Mouse (Mus musculus): ENCODE measurements around the gene Vps52. TPM values are rescaled to one million over a fixed set of nuclear protein-coding genes. Genes with fewer than 3 reads are reported as not detected.

The Vps52 gene
- polyA plus RNA-seq, 1 experiment from 2014 or later = 31.5 TPM

DNA sequence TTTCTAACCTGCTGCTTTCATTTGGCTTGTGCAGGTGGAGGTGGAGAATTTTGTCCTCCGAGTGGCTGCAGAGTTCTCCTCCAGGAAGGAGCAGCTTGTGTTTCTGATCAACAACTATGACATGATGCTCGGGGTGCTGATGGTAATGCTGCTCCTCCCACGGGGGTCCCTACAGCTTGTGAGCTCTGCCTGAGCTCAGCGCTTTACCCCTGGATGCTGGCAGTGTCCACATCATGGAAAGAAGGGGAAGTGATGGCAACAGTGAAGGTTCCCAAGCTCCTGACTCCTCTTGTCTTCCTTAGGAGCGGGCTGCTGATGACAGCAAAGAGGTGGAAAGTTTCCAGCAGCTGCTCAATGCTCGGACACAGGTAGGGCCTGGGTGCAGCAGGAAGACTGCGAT, 7.3 kb downstream of the Vps52 start:
- peaks cover 13% of the 10 kb centered on the region for H3K36me3 ChIP-seq (ENCODE audit: control insufficient read depth, insufficient read depth, low read length)
- H3K27me3 ChIP-seq (ENCODE audit: control insufficient read depth, insufficient read depth, low read length) = no peaks in the 10 kb centered on the region
- H3K4me3 ChIP-seq (ENCODE audit: low read depth, low read length) = no peak overlapping the region
- WGBS = 92% methylated on average over 7 of the region's 7 CpGs
- H3K27ac ChIP-seq (ENCODE audit: low read length) = no peak overlapping the region
- H3K9me3 ChIP-seq (ENCODE audit: control insufficient read depth, low read depth, low read length) = no peaks in the 10 kb centered on the region
- ATAC-seq (ENCODE audit: insufficient number of reproducible peaks, insufficient read depth, low FRiP score, low read depth) = no peak
- no peak overlapping the region for H3K9ac ChIP-seq (replicated peaks; ENCODE audit: low read depth, low read length)
- H3K4me2 ChIP-seq (replicated peaks; ENCODE audit: low read depth, low read length) = no peak overlapping the region
- no peaks in the 10 kb centered on the region for H3K4me1 ChIP-seq (ENCODE audit: control insufficient read depth, insufficient read depth, low read length)

DNA sequence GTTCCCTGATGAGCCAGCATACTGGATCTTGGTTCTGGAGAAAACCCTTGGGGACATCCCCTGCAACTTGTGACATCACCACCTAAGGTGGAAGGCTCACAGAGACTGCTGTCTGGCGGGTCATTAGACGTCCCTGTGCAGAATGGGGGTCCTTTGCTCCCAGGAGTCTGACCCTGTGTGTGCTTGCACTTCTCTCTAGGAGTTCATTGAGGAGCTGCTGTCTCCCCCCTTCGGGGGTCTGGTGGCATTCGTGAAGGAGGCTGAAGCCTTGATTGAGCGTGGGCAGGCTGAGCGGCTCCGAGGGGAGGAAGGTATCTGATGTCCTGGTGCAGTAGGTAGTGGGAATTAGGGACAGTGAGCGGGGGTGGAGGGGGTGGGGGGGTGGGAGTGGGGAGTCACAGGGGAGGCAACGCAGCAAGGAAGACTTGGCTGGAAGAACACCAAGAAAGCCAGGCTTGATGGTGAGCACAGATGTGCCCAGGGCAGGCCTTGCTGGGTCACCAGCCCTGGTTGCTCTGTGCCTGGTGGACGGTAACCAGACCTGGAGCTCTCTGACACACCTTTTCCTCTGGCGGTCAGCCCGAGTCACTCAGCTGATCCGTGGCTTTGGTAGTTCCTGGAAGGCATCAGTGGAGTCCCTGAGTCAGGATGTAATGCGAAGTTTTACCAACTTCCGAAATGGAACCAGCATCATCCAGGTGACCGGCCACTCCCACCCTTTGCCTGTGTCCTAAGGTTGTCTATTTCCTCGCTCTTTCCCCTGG, 9.7 kb downstream of the Vps52 start:
- 93% methylated on average over 17 of the region's 17 CpGs for WGBS
- no peak overlapping the region for H3K4me3 ChIP-seq (ENCODE audit: low read depth, low read length)

DNA sequence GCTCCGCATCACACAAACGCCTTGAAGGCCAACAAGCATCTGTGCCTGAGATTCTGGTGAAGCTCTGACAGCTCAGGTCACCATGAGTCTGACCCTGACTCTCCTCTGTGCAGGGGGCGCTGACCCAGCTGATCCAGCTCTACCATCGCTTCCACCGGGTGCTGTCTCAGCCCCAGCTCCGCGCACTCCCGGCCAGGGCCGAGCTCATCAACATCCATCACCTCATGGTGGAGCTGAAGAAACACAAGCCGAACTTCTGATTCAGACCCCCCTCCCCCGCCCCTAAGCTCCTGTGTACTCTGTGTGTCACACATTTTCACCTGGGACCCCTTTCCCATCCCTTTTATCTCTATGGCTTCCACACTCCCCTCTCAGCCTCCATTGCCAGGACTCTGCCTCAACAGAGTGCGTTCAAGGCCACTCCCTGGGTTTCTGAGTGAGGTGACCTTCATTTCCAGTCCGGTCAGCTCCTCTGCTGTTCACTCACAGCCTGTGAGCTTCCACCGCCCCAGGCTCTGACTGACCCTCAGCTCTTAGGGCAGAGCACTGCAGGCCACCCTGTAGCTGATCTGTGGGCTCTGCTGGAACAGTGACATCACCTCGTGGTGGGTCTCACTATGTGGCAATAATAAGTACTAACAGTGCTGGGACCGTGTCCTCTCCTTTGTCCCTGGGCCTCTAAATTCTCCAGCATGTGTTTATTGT, 10.4 kb downstream of the Vps52 start:
- WGBS = 85% methylated on average over 16 of the region's 16 CpGs
- Histone ChIP-seq H3K4me3 (ENCODE audit: low read depth, low read length) (no peak overlapping the region), H3K27me3 (ENCODE audit: control insufficient read depth, insufficient read depth, low read length) (no peaks in the 10 kb centered on the region), H3K9ac (replicated peaks; ENCODE audit: low read depth, low read length) (no peak overlapping the region), H3K9me3 (ENCODE audit: control insufficient read depth, low read depth, low read length) (no peaks in the 10 kb centered on the region), H3K4me1 (ENCODE audit: control insufficient read depth, insufficient read depth, low read length) (no peaks in the 10 kb centered on the region), H3K27ac (ENCODE audit: low read length) (no peak overlapping the region), H3K36me3 (ENCODE audit: control insufficient read depth, insufficient read depth, low read length) (peaks cover 5% of the 10 kb centered on the region), H3K4me2 (replicated peaks; ENCODE audit: low read depth, low read length) (no peak overlapping the region)
- no peak for ATAC-seq (ENCODE audit: insufficient number of reproducible peaks, insufficient read depth, low FRiP score, low read depth)

More for the DNA sequence above, 9.7 kb downstream of the Vps52 start:
- ATAC-seq (ENCODE audit: insufficient number of reproducible peaks, insufficient read depth, low FRiP score, low read depth) = no peak
- no peaks in the 10 kb centered on the region for H3K4me1 ChIP-seq (ENCODE audit: control insufficient read depth, insufficient read depth, low read length)
- no peak overlapping the region for H3K27ac ChIP-seq (ENCODE audit: low read length)
- H3K9ac ChIP-seq (replicated peaks; ENCODE audit: low read depth, low read length) = no peak overlapping the region
- no peaks in the 10 kb centered on the region for H3K9me3 ChIP-seq (ENCODE audit: control insufficient read depth, low read depth, low read length)
- H3K27me3 ChIP-seq (ENCODE audit: control insufficient read depth, insufficient read depth, low read length) = no peaks in the 10 kb centered on the region
- H3K4me2 ChIP-seq (replicated peaks; ENCODE audit: low read depth, low read length) = no peak overlapping the region
- peaks cover 5% of the 10 kb centered on the region for H3K36me3 ChIP-seq (ENCODE audit: control insufficient read depth, insufficient read depth, low read length)

DNA sequence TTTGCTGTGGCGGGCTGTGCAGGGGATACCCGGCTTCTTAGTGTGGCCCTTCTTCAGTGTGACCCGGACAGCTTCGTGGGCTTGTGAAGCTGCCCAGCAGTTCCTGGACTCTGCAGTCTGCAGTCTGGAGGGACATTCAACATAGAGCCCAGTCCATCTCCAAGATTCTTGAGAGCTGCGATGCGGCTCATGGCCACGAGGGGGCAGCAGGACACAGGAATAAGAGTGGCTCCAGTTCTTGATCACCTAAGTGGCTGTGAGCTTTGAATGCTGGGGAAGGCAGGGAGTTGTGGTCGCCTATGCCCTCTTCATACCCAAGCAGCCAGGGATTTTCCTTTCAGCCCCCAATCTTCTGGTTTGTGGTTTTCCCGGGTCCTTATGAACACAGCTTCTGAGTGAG, 12.9 kb downstream of the Vps52 start:
- Histone ChIP-seq H3K4me2 (replicated peaks; ENCODE audit: low read depth, low read length) (no peak overlapping the region), H3K27ac (ENCODE audit: low read length) (no peak overlapping the region), H3K4me3 (ENCODE audit: low read depth, low read length) (no peak overlapping the region), H3K9ac (replicated peaks; ENCODE audit: low read depth, low read length) (no peak overlapping the region), H3K27me3 (ENCODE audit: control insufficient read depth, insufficient read depth, low read length) (no peaks in the 10 kb centered on the region), H3K4me1 (ENCODE audit: control insufficient read depth, insufficient read depth, low read length) (no peaks in the 10 kb centered on the region), H3K9me3 (ENCODE audit: control insufficient read depth, low read depth, low read length) (no peaks in the 10 kb centered on the region), H3K36me3 (ENCODE audit: control insufficient read depth, insufficient read depth, low read length) (peaks cover 5% of the 10 kb centered on the region; the same call in 1 of the 2 replicates)
- WGBS = 3% methylated on average over 9 of the region's 9 CpGs
- ATAC-seq (ENCODE audit: insufficient number of reproducible peaks, insufficient read depth, low FRiP score, low read depth) = no peak

DNA sequence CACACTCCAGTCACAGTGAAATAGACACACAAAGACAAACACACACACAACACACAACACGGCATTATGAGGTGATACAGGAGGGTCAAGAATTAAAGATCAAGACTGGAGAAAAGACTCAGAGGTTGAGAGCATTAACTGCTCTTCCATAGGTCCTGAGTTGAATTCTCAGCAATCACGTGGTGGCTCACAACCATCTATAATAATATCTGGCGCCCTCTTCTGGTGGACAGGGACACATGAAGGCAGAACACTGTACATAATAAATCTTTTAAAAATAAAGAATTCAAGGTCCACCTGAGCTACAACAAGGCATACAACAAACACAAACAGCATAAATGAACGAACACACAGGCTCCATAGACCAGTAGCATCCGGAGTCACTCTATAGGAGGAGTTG, 13.3 kb downstream of the Vps52 start:
- H3K4me1 ChIP-seq (ENCODE audit: control insufficient read depth, insufficient read depth, low read length) = no peaks in the 10 kb centered on the region
- no peaks in the 10 kb centered on the region for H3K9me3 ChIP-seq (ENCODE audit: control insufficient read depth, low read depth, low read length)
- WGBS = 34% methylated on average over 5 of the region's 5 CpGs
- ATAC-seq (ENCODE audit: insufficient number of reproducible peaks, insufficient read depth, low FRiP score, low read depth) = no peak
- H3K9ac ChIP-seq (replicated peaks; ENCODE audit: low read depth, low read length) = no peak overlapping the region
- H3K36me3 ChIP-seq (ENCODE audit: control insufficient read depth, insufficient read depth, low read length) = peaks cover 5% of the 10 kb centered on the region; the same call in 1 of the 2 replicates
- H3K27me3 ChIP-seq (ENCODE audit: control insufficient read depth, insufficient read depth, low read length) = no peaks in the 10 kb centered on the region
- no peak overlapping the region for H3K4me3 ChIP-seq (ENCODE audit: low read depth, low read length)
- no peak overlapping the region for H3K4me2 ChIP-seq (replicated peaks; ENCODE audit: low read depth, low read length)
- no peak overlapping the region for H3K27ac ChIP-seq (ENCODE audit: low read length)

DNA sequence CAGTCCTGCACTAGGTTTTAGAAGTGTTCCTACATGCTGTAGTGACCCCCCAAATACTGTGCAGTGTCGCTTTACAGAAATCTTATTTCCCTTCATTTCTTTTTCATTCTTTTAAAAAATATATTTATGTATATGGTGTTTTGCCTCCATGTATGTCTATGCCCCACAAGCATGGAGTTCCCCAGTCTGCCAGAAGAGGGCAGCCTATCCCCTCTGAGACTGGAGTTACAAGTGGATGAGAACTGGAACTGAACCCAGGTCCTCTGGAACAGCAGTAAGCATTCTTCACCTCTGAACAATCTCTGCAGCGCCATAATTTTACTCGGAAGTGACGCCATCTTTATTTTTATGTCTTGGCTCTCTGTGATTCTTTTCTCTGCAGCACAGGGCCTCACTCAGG, 13.8 kb downstream of the Vps52 start:
- H3K27ac ChIP-seq (ENCODE audit: low read length) = no peak overlapping the region
- no peaks in the 10 kb centered on the region for H3K9me3 ChIP-seq (ENCODE audit: control insufficient read depth, low read depth, low read length)
- H3K4me1 ChIP-seq (ENCODE audit: control insufficient read depth, insufficient read depth, low read length) = no peaks in the 10 kb centered on the region
- H3K27me3 ChIP-seq (ENCODE audit: control insufficient read depth, insufficient read depth, low read length) = no peaks in the 10 kb centered on the region
- H3K4me3 ChIP-seq (ENCODE audit: low read depth, low read length) = no peak overlapping the region
- no peak overlapping the region for H3K4me2 ChIP-seq (replicated peaks; ENCODE audit: low read depth, low read length)
- 76% methylated on average over 4 of the region's 4 CpGs for whole genome bisulfite sequencing
- no peak for ATAC-seq (ENCODE audit: insufficient number of reproducible peaks, insufficient read depth, low FRiP score, low read depth)
- H3K36me3 ChIP-seq (ENCODE audit: control insufficient read depth, insufficient read depth, low read length) = peaks cover 5% of the 10 kb centered on the region; the same call in 1 of the 2 replicates
- H3K9ac ChIP-seq (replicated peaks; ENCODE audit: low read depth, low read length) = no peak overlapping the region

DNA sequence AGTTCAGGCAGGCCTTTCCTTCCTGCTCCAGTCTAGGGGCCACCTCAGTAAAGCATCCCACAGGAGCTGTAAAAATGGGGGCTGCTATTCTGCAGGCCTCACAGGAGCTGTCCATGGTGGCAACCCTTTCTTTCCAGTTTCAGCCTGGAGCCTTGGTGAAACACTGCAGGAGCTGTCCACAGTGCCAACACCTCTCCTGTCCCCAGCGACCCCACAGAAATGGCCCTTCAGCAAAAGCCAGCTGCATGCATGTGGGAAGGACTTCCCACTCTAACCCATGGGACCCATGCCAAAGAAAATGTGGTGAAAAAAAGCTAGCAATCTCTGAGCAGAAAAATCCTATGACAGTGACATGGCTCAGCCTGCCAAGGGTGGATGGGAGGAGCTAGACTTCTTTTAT, 17.1 kb downstream of the Vps52 start:
- WGBS = 7% methylated on average over 1 of the region's 1 CpGs

DNA sequence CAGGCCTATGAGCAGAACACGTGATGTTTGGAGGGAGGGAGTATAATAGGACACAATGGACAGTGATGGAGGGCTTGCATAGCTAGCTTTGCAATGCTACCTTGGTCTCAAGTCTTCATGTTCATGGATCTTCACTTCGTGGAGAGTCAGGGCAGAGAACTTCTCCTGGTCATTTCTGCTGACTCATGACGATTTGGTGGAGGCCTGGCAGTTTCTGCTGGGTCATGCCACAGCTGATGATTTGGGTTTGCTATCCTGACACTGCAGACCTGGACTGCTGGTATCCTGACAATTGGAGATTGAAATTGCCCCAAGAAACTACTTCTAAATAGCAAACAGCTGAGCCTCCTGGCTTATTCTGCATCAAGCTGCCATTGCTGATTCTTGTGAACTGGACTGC, 18.0 kb downstream of the Vps52 start:
- Histone ChIP-seq H3K27me3 (ENCODE audit: control insufficient read depth, insufficient read depth, low read length) (peaks cover 11% of the 10 kb centered on the region), H3K9me3 (ENCODE audit: control insufficient read depth, low read depth, low read length) (no peaks in the 10 kb centered on the region), H3K4me1 (ENCODE audit: control insufficient read depth, insufficient read depth, low read length) (peaks cover 4% of the 10 kb centered on the region; the same call in 1 of the 2 replicates), H3K4me2 (replicated peaks; ENCODE audit: low read depth, low read length) (no peak overlapping the region), H3K4me3 (ENCODE audit: low read depth, low read length) (no peak overlapping the region), H3K27ac (ENCODE audit: low read length) (no peak overlapping the region), H3K36me3 (ENCODE audit: control insufficient read depth, insufficient read depth, low read length) (no peaks in the 10 kb centered on the region), H3K9ac (replicated peaks; ENCODE audit: low read depth, low read length) (no peak overlapping the region)
- WGBS = 52% methylated on average over 3 of the region's 3 CpGs
- ATAC-seq (ENCODE audit: insufficient number of reproducible peaks, insufficient read depth, low FRiP score, low read depth) = no peak

More for the DNA sequence above, 17.1 kb downstream of the Vps52 start:
- H3K4me1 ChIP-seq (ENCODE audit: control insufficient read depth, insufficient read depth, low read length) = no peaks in the 10 kb centered on the region
- no peak overlapping the region for H3K27ac ChIP-seq (ENCODE audit: low read length)
- ATAC-seq (ENCODE audit: insufficient number of reproducible peaks, insufficient read depth, low FRiP score, low read depth) = no peak
- no peak overlapping the region for H3K4me2 ChIP-seq (replicated peaks; ENCODE audit: low read depth, low read length)
- no peak overlapping the region for H3K4me3 ChIP-seq (ENCODE audit: low read depth, low read length)
- no peaks in the 10 kb centered on the region for H3K9me3 ChIP-seq (ENCODE audit: control insufficient read depth, low read depth, low read length)
- H3K9ac ChIP-seq (replicated peaks; ENCODE audit: low read depth, low read length) = no peak overlapping the region
- H3K36me3 ChIP-seq (ENCODE audit: control insufficient read depth, insufficient read depth, low read length) = no peaks in the 10 kb centered on the region
- H3K27me3 ChIP-seq (ENCODE audit: control insufficient read depth, insufficient read depth, low read length) = peaks cover 2% of the 10 kb centered on the region
